Mouse (Mus musculus) stomach, postnatal 0 days (tissue): ENCODE results near the gene Vwf. TPM values are rescaled to one million over a fixed set of nuclear protein-coding genes. Genes with fewer than 3 reads are reported as not detected.
A peak's percentile ranks its signal among the peaks of the same experiment; 100 is the strongest.

Source experiments
- ATAC-seq: fragments of 200-750 bp; cut with Nextera tagmentation; 2 replicates; pipeline ENCODE4 v1.8.0; 2017; ENCODE audit not compliant: low FRiP score, low TSS enrichment
- DNase-seq: peaks from one replicate; pipeline ENCODE4 v3.0.0-alpha.2; 2016; ENCODE audit warnings: low spot score
- H3K27ac ChIP-seq: fragments of 300-500 bp; sonication (generic); replicated peaks from 2 replicates; pipeline ENCODE4 v1.5.1; 2014; ENCODE audit warnings: mild to moderate bottlenecking, control low read depth
- H3K27me3 ChIP-seq: fragments of 300-500 bp; sonication (generic); 2 replicates; pipeline ENCODE4 v1.6.1; 2014; ENCODE audit warnings: low read length; ENCODE audit not compliant: control insufficient read depth, insufficient read depth
- H3K36me3 ChIP-seq: fragments of 300-500 bp; sonication (generic); 2 replicates; pipeline ENCODE4 v1.6.1; 2014; ENCODE audit warnings: low read length, mixed read lengths; ENCODE audit not compliant: control insufficient read depth, insufficient read depth
- H3K4me1 ChIP-seq: fragments of 300-500 bp; sonication (generic); replicated peaks from 2 replicates; pipeline ENCODE4 v1.6.1; 2014; ENCODE audit warnings: antibody characterized with exemption; ENCODE audit not compliant: control insufficient read depth, insufficient read depth
- H3K4me2 ChIP-seq: fragments of 300-500 bp; sonication (generic); replicated peaks from 2 replicates; pipeline ENCODE4 v1.6.1; 2014; ENCODE audit warnings: low read depth, mild to moderate bottlenecking, control low read depth, moderate library complexity
- H3K4me3 ChIP-seq: fragments of 300-500 bp; sonication (generic); 2 replicates; pipeline ENCODE4 v1.5.1; 2014; ENCODE audit warnings: low read depth, low read length, control low read depth
- H3K9ac ChIP-seq: fragments of 300-500 bp; sonication (generic); 2 replicates; pipeline ENCODE4 v1.6.1; 2014; ENCODE audit warnings: mild to moderate bottlenecking, low read length, control low read depth, mixed read lengths
- H3K9me3 ChIP-seq: fragments of 300-500 bp; sonication (generic); 2 replicates; pipeline ENCODE4 v1.6.1; 2016; ENCODE audit warnings: low read length; ENCODE audit not compliant: control insufficient read depth
- CTCF ChIP-seq: IDR thresholded peaks from 2 replicates; pipeline ENCODE4 v1.5.1; 2016; ENCODE audit warnings: antibody characterized with exemption, low read depth, mild to moderate bottlenecking, moderate library complexity
- EP300 ChIP-seq: optimal IDR thresholded peaks from 2 replicates; pipeline ENCODE3; 2016; ENCODE audit warnings: antibody characterized with exemption
- WGBS: fragments of 180-500 bp; shearing (Covaris S2); extraction: QIAGEN DNeasy Blood & Tissue Kit; methylation state at CpG from one replicate; pipeline ENCODE4 v1.1.7; 2014; 5-methylcytosine and 5-hydroxymethylcytosine counted together
- polyA plus RNA-seq: library from polyadenylated mRNA; unstranded; fragments of >200 nt; fragmentation: Nextera tagmentation; extraction: Ambion mirVana; gene quantifications from 2 replicates; pipeline ENCODE4 v1.2.1, GENCODE M21; 2015

Gene Vwf
- polyA plus RNA-seq, 1 experiment from 2014 or later = 7.8 TPM

DNA sequence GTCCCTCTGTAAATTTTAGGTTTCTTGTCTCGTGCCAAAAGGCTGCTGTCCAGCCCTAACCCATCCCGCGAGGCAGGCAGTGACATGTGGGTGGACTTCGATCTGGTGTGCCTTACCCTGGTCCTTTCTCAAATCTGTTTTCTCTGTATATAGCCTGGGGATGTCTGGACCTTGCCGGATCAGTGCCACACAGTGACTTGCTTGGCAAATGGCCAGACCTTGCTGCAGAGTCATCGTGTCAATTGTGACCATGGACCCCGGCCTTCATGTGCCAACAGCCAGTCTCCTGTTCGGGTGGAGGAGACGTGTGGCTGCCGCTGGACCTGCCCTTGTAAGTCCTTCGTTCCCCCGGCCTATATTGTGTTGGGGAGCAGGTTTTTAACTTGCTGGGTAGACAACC is 102.4 kb downstream of the Vwf start:
- no peak for TF ChIP-seq EP300
- no peak for TF ChIP-seq CTCF
- Histone ChIP-seq H3K4me1 (no peaks in the 10 kb centered on the region), H3K27me3 (no peaks in the 10 kb centered on the region), H3K4me2 (no peak overlapping the region), H3K9ac (no peak overlapping the region), H3K9me3 (no peaks in the 10 kb centered on the region), H3K4me3 (no peak overlapping the region), H3K27ac (no peak overlapping the region), H3K36me3 (no peaks in the 10 kb centered on the region)
- DNase-seq (no peak), ATAC-seq (no peak)
- WGBS = 72% methylated on average over 12 of the region's 12 CpGs

DNA sequence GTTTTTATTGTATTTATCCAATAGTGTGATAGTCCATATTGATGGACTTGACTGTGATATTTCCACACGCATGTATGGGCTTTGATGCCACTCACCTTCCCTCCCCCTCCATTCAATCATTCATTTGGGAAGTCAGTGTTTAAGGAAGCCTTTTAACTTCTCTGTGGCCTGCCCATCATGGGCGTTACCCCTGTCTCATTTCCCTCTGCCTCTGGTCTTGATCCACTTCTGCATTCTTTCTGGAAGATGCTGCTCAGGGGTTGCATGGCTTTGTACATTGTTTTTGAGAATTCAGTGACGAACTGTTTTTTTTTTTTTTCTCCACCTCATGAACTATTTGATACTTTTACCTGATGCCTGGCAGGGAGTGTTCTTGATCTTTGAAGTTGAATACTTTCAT is 104.8 kb downstream of the Vwf start:
- no peak for ATAC-seq
- H3K27me3 ChIP-seq = no peaks in the 10 kb centered on the region
- TF ChIP-seq CTCF (no peak), EP300 (no peak)

DNA sequence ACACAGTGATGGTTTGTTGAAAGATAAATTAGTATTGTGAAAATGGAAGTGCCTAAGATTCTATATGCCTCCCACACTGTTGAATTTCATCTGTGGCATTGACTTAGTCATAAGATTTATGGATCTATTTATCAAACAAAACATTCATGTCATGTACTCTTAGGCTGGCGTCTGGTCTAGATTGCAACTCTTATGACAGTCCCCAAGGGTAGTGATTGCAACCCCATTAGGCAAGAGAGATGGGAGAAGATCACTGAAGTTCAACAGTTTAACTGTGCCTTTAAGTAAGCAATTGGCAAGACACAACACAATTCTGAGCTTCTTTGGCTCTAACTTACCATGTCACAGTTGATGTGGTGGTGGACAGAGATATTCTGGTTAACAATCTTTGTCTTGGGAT is 106.8 kb downstream of the Vwf start:
- ATAC-seq = no peak
- H3K9ac ChIP-seq = no peak overlapping the region
- H3K9me3 ChIP-seq = no peaks in the 10 kb centered on the region
- WGBS = 26% methylated on average over 1 of the region's 1 CpGs
- H3K4me2 ChIP-seq = no peak overlapping the region
- H3K36me3 ChIP-seq = no peaks in the 10 kb centered on the region
- no peak overlapping the region for H3K27ac ChIP-seq
- no peaks in the 10 kb centered on the region for H3K27me3 ChIP-seq
- no peak overlapping the region for H3K4me3 ChIP-seq
- TF ChIP-seq CTCF = no peak
- no peak for TF ChIP-seq EP300
- DNase-seq = no peak
- no peaks in the 10 kb centered on the region for H3K4me1 ChIP-seq

More for the DNA sequence above, 104.8 kb downstream of the Vwf start:
- Histone ChIP-seq H3K4me2 (no peak overlapping the region), H3K9ac (no peak overlapping the region), H3K9me3 (no peaks in the 10 kb centered on the region), H3K4me1 (no peaks in the 10 kb centered on the region), H3K36me3 (no peaks in the 10 kb centered on the region), H3K27ac (no peak overlapping the region), H3K4me3 (no peak overlapping the region)
- DNase-seq = no peak
- WGBS = 73% methylated on average over 3 of the region's 3 CpGs

DNA sequence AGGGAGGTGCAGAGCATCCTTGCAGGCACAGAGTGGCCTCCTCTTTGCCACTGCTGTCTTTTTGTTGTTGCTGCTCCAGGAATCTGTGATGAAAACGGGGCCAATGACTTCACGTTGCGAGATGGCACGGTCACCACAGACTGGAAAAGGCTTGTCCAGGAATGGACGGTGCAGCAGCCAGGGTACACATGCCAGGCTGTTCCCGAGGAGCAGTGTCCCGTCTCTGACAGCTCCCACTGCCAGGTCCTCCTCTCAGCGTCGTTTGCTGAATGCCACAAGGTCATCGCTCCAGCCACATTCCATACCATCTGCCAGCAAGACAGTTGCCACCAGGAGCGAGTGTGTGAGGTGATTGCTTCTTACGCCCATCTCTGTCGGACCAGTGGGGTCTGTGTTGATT is 110.3 kb downstream of the Vwf start:
- no peak overlapping the region for H3K9ac ChIP-seq
- 81% methylated on average over 13 of the region's 13 CpGs for WGBS
- no peak overlapping the region for H3K27ac ChIP-seq
- DNase-seq (no peak), ATAC-seq (no peak)
- H3K9me3 ChIP-seq = no peaks in the 10 kb centered on the region
- no peaks in the 10 kb centered on the region for H3K4me1 ChIP-seq
- no peaks in the 10 kb centered on the region for H3K36me3 ChIP-seq
- H3K4me2 ChIP-seq = no peak overlapping the region
- no peak overlapping the region for H3K4me3 ChIP-seq
- H3K27me3 ChIP-seq = no peaks in the 10 kb centered on the region
- TF ChIP-seq CTCF (no peak), EP300 (no peak)

GRCm38 (mm10) chr6:125657966-125658365 is 111.4 kb downstream of the Vwf start:
- WGBS = 74% methylated on average over 5 of the region's 5 CpGs
- ATAC-seq = no peak
- H3K27ac ChIP-seq = no peak overlapping the region
- no peaks in the 10 kb centered on the region for H3K9me3 ChIP-seq
- H3K4me3 ChIP-seq = no peak overlapping the region
- no peaks in the 10 kb centered on the region for H3K4me1 ChIP-seq
- TF ChIP-seq CTCF = no peak
- no peak for TF ChIP-seq EP300
- no peaks in the 10 kb centered on the region for H3K27me3 ChIP-seq
- no peaks in the 10 kb centered on the region for H3K36me3 ChIP-seq
- no peak overlapping the region for H3K9ac ChIP-seq
- no peak overlapping the region for H3K4me2 ChIP-seq
- no peak for DNase-seq

- TF ChIP-seq EP300 = no peak
- peak; percentile 94 for TF ChIP-seq CTCF
- no peak overlapping the region for H3K27ac ChIP-seq
- DNase-seq = peak; percentile 81
- H3K4me3 ChIP-seq = no peak overlapping the region
- no peak overlapping the region for H3K9ac ChIP-seq
- H3K9me3 ChIP-seq = no peaks in the 10 kb centered on the region
- H3K4me2 ChIP-seq = no peak overlapping the region
- no peaks in the 10 kb centered on the region for H3K27me3 ChIP-seq
- ATAC-seq = no peak
- no peaks in the 10 kb centered on the region for H3K36me3 ChIP-seq
- 38% methylated on average over 14 of the region's 14 CpGs for WGBS
- H3K4me1 ChIP-seq = no peaks in the 10 kb centered on the region
Observed at GRCm38 (mm10) chr6:125661106-125661877, 114.7 kb downstream of the Vwf start.
